Mouse (Mus musculus): Measurements from ENCODE around the gene Prss36. TPM values are rescaled to one million over a fixed set of nuclear protein-coding genes. Genes with fewer than 3 reads are reported as not detected.

The Prss36 gene
- polyA plus RNA-seq, 1 experiment from 2014 or later = 9.7 TPM

- no peak for DNase-seq (ENCODE audit: low spot score)
- H3K4me1 ChIP-seq (replicated peaks; ENCODE audit: control insufficient read depth, insufficient read depth) = no peaks in the 10 kb centered on the region
- no peak overlapping the region for H3K27ac ChIP-seq (replicated peaks)
- no peak overlapping the region for H3K4me2 ChIP-seq (replicated peaks; ENCODE audit: low read depth)
- WGBS = 75% methylated on average over 3 of the region's 3 CpGs
- no peak overlapping the region for H3K4me3 ChIP-seq (ENCODE audit: low read depth, low read length)
- peaks cover 12% of the 10 kb centered on the region; the same call in 1 of the 2 replicates for H3K36me3 ChIP-seq (ENCODE audit: control insufficient read depth, insufficient read depth, low read length)
- H3K9ac ChIP-seq (ENCODE audit: low read length) = no peak overlapping the region
- no peak for TF ChIP-seq EP300 (optimal IDR thresholded peaks at IDR 0.05)
- no peaks in the 10 kb centered on the region for H3K9me3 ChIP-seq (ENCODE audit: control insufficient read depth, low read length)
- no peaks in the 10 kb centered on the region for H3K27me3 ChIP-seq (ENCODE audit: control insufficient read depth, insufficient read depth, low read length)
- no peak for ATAC-seq (ENCODE audit: low FRiP score, low TSS enrichment)
These were observed 58.7 kb downstream of the Prss36 start for GRCm38 (mm10) chr7:127887781-127888180.

DNA sequence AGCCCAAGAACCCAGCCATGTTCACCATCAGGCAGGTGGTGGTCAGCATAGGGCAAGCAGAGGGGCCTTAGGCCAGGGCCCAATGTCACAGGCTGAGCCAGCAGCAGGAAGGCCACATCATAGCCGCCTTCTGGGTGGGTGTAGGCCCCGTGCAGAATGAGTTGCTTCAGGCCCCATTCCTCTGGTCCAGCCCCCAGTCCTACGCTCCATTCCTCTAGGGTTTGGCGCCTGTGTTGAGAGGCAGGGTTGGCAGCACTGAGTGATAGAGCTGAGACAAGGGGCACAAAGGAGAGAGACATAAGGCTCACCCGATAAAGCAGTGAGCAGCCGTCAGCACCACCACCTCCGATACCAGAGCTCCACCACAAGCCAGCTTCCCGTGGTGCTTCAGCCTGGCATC, 59.3 kb downstream of the Prss36 start:
- no peak overlapping the region for H3K4me3 ChIP-seq (ENCODE audit: low read depth, low read length)
- WGBS = 86% methylated on average over 8 of the region's 8 CpGs
- DNase-seq (ENCODE audit: low spot score) (no peak), ATAC-seq (ENCODE audit: low FRiP score, low TSS enrichment) (no peak)
- H3K4me1 ChIP-seq (replicated peaks; ENCODE audit: control insufficient read depth, insufficient read depth) = no peaks in the 10 kb centered on the region
- no peak overlapping the region for H3K4me2 ChIP-seq (replicated peaks; ENCODE audit: low read depth)
- no peaks in the 10 kb centered on the region for H3K9me3 ChIP-seq (ENCODE audit: control insufficient read depth, low read length)
- H3K27ac ChIP-seq (replicated peaks) = no peak overlapping the region
- H3K9ac ChIP-seq (ENCODE audit: low read length) = no peak overlapping the region
- TF ChIP-seq EP300 (optimal IDR thresholded peaks at IDR 0.05) = no peak
- TF ChIP-seq CTCF (IDR thresholded peaks at IDR 0.05; ENCODE audit: low read depth) = no peak
- H3K36me3 ChIP-seq (ENCODE audit: control insufficient read depth, insufficient read depth, low read length) = peaks cover 14% of the 10 kb centered on the region; the same call in 1 of the 2 replicates
- no peaks in the 10 kb centered on the region for H3K27me3 ChIP-seq (ENCODE audit: control insufficient read depth, insufficient read depth, low read length)

DNA sequence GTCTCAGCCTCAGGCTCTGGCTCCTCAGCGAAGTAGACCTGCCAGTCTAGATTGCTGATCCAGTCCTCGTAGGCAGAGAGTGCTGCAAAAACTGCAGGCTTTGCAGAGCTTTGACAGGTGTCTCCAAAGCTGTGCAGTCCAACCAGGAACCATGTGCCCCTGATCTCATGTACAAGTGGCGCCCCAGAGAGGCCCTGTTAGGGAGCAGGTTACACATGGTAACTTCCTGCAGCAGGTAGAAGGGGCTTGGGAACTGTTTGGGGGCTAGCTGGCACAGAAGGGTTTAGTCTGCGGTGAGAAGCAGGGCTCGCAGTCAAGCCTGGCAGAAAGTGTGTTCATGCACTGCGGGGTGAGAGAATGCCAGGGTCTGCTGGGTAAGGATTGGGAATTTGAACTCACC, 60.0 kb downstream of the Prss36 start:
- no peak for ATAC-seq (ENCODE audit: low FRiP score, low TSS enrichment)
- Histone ChIP-seq H3K4me3 (ENCODE audit: low read depth, low read length) (no peak overlapping the region), H3K27ac (replicated peaks) (no peak overlapping the region), H3K27me3 (ENCODE audit: control insufficient read depth, insufficient read depth, low read length) (no peaks in the 10 kb centered on the region), H3K36me3 (ENCODE audit: control insufficient read depth, insufficient read depth, low read length) (peaks cover 16% of the 10 kb centered on the region; the same call in 1 of the 2 replicates), H3K9ac (ENCODE audit: low read length) (no peak overlapping the region), H3K9me3 (ENCODE audit: control insufficient read depth, low read length) (no peaks in the 10 kb centered on the region), H3K4me1 (replicated peaks; ENCODE audit: control insufficient read depth, insufficient read depth) (no peaks in the 10 kb centered on the region), H3K4me2 (replicated peaks; ENCODE audit: low read depth) (no peak overlapping the region)
- 90% methylated on average over 6 of the region's 6 CpGs for WGBS
- no peak for DNase-seq (ENCODE audit: low spot score)
- TF ChIP-seq EP300 (optimal IDR thresholded peaks at IDR 0.05) (no peak), CTCF (IDR thresholded peaks at IDR 0.05; ENCODE audit: low read depth) (no peak)

GRCm38 (mm10) chr7:127885951-127886350, 60.6 kb downstream of the Prss36 start:
- H3K36me3 ChIP-seq (ENCODE audit: control insufficient read depth, insufficient read depth, low read length) = peaks cover 22% of the 10 kb centered on the region; the same call in 1 of the 2 replicates
- TF ChIP-seq EP300 (optimal IDR thresholded peaks at IDR 0.05) = no peak
- no peak for TF ChIP-seq CTCF (IDR thresholded peaks at IDR 0.05; ENCODE audit: low read depth)
- H3K4me2 ChIP-seq (replicated peaks; ENCODE audit: low read depth) = no peak overlapping the region
- DNase-seq (ENCODE audit: low spot score) = peak; percentile 64
- no peaks in the 10 kb centered on the region for H3K27me3 ChIP-seq (ENCODE audit: control insufficient read depth, insufficient read depth, low read length)
- peak; percentile 36; the same call in 1 of the 2 replicates for ATAC-seq (ENCODE audit: low FRiP score, low TSS enrichment)
- no peak overlapping the region for H3K9ac ChIP-seq (ENCODE audit: low read length)
- no peak overlapping the region for H3K4me3 ChIP-seq (ENCODE audit: low read depth, low read length)
- H3K4me1 ChIP-seq (replicated peaks; ENCODE audit: control insufficient read depth, insufficient read depth) = no peaks in the 10 kb centered on the region
- no peaks in the 10 kb centered on the region for H3K9me3 ChIP-seq (ENCODE audit: control insufficient read depth, low read length)
- no peak overlapping the region for H3K27ac ChIP-seq (replicated peaks)
- 42% methylated on average over 6 of the region's 6 CpGs for WGBS

Other genes starting within 250 kb of the Prss36 start
- gene Bcl7c, start 237.8 kb downstream of the Prss36 start, polyA plus RNA-seq (2015; fragmentation: Nextera tagmentation; extraction: Ambion mirVana) = 42.2 and 46.8 TPM in 2 replicates
- gene Ctf1, start 234.0 kb downstream of the Prss36 start, polyA plus RNA-seq (2015; fragmentation: Nextera tagmentation; extraction: Ambion mirVana) = 13.4 and 14.5 TPM in 2 replicates
- gene Ctf2, start 214.6 kb downstream of the Prss36 start, polyA plus RNA-seq (2015; fragmentation: Nextera tagmentation; extraction: Ambion mirVana) = 0.08 and 0.13 TPM in 2 replicates
- gene Fbxl19, start 202.2 kb downstream of the Prss36 start, polyA plus RNA-seq (2015; fragmentation: Nextera tagmentation; extraction: Ambion mirVana) = 1.1 and 1.9 TPM in 2 replicates
- 18.6 and 20.0 TPM in 2 replicates for gene Orai3, start 176.9 kb downstream of the Prss36 start, polyA plus RNA-seq (2015; fragmentation: Nextera tagmentation; extraction: Ambion mirVana)
- 6.9 and 8.0 TPM in 2 replicates for gene Setd1a, start 170.1 kb downstream of the Prss36 start, polyA plus RNA-seq (2015; fragmentation: Nextera tagmentation; extraction: Ambion mirVana)
- gene Gm49388, start 161.1 kb downstream of the Prss36 start, polyA plus RNA-seq (2015; fragmentation: Nextera tagmentation; extraction: Ambion mirVana) = not detected in 2 replicates
- gene Hsd3b7, start 146.1 kb downstream of the Prss36 start, polyA plus RNA-seq (2015; fragmentation: Nextera tagmentation; extraction: Ambion mirVana) = 31.7 and 32.3 TPM in 2 replicates
- 28.4 and 28.8 TPM in 2 replicates for gene Stx4a, start 122.4 kb downstream of the Prss36 start, polyA plus RNA-seq (2015; fragmentation: Nextera tagmentation; extraction: Ambion mirVana)
- 0.80 and 1.2 TPM in 2 replicates for gene Stx1b, start 122.2 kb downstream of the Prss36 start, polyA plus RNA-seq (2015; fragmentation: Nextera tagmentation; extraction: Ambion mirVana)
- 3.6 and 3.8 TPM in 2 replicates for gene Zfp646, start 70.5 kb downstream of the Prss36 start, polyA plus RNA-seq (2015; fragmentation: Nextera tagmentation; extraction: Ambion mirVana)
- 6.5 and 6.6 TPM in 2 replicates for gene Zfp668, start 69.9 kb downstream of the Prss36 start, polyA plus RNA-seq (2015; fragmentation: Nextera tagmentation; extraction: Ambion mirVana)
- gene Prss53, start 55.8 kb downstream of the Prss36 start, polyA plus RNA-seq (2015; fragmentation: Nextera tagmentation; extraction: Ambion mirVana) = 0.23 and 0.35 TPM in 2 replicates
- gene Gm21974, start 51.3 kb downstream of the Prss36 start, polyA plus RNA-seq (2015; fragmentation: Nextera tagmentation; extraction: Ambion mirVana) = not detected in 2 replicates
- gene Vkorc1, start 51.1 kb downstream of the Prss36 start, polyA plus RNA-seq (2015; fragmentation: Nextera tagmentation; extraction: Ambion mirVana) = 123 and 130 TPM in 2 replicates
- gene Bckdk, start 42.6 kb downstream of the Prss36 start, polyA plus RNA-seq (2015; fragmentation: Nextera tagmentation; extraction: Ambion mirVana) = 102 and 106 TPM in 2 replicates
- 15.1 and 16.6 TPM in 2 replicates for gene Kat8, start 34.2 kb downstream of the Prss36 start, polyA plus RNA-seq (2015; fragmentation: Nextera tagmentation; extraction: Ambion mirVana)
- gene Prss8, start 16.6 kb downstream of the Prss36 start, polyA plus RNA-seq (2015; fragmentation: Nextera tagmentation; extraction: Ambion mirVana) = 77.4 and 85.3 TPM in 2 replicates
- 124 and 130 TPM in 2 replicates for gene Fus, start 20.7 kb upstream of the Prss36 start, polyA plus RNA-seq (2015; fragmentation: Nextera tagmentation; extraction: Ambion mirVana)
- gene Pycard, start 47.1 kb upstream of the Prss36 start, polyA plus RNA-seq (2015; fragmentation: Nextera tagmentation; extraction: Ambion mirVana) = 266 and 273 TPM in 2 replicates
- 0.38 and 0.52 TPM in 2 replicates for gene Trim72, start 57.2 kb upstream of the Prss36 start, polyA plus RNA-seq (2015; fragmentation: Nextera tagmentation; extraction: Ambion mirVana)
- gene Itgam, start 115.9 kb upstream of the Prss36 start, polyA plus RNA-seq (2015; fragmentation: Nextera tagmentation; extraction: Ambion mirVana) = 0.91 and 0.99 TPM in 2 replicates
- not detected in 2 replicates for gene Gm49368, start 116.0 kb upstream of the Prss36 start, polyA plus RNA-seq (2015; fragmentation: Nextera tagmentation; extraction: Ambion mirVana)
- 0.19 and 0.22 TPM in 2 replicates for gene Itgax, start 182.8 kb upstream of the Prss36 start, polyA plus RNA-seq (2015; fragmentation: Nextera tagmentation; extraction: Ambion mirVana)
- gene Itgad, start 207.7 kb upstream of the Prss36 start, polyA plus RNA-seq (2015; fragmentation: Nextera tagmentation; extraction: Ambion mirVana) = not detected in 2 replicates

All from stomach, postnatal 0 days (tissue).